Mouse (Mus musculus): ENCODE data around the gene Gcnt4.

The Gcnt4 gene

DNA sequence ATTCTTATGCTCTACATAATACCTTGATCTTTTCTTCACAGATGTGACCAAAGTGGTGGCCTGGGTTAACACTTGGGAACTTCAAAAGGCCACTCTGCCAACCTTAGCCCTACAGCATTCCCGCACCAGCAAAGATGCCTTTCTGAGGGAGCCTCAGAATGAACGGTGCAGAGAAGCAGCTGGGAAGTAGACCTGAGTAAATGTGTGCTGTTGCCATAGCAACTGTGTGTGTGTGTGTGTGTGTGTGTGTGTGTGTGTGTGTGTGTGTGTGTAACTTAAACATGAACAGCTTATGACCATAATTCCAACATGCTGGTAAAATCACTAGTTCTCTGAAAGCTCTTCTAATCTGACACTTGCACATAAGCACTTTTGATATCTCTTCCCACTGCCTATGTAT is 27.4 kb downstream of the Gcnt4 start:
- DNase-seq = no peak

DNA sequence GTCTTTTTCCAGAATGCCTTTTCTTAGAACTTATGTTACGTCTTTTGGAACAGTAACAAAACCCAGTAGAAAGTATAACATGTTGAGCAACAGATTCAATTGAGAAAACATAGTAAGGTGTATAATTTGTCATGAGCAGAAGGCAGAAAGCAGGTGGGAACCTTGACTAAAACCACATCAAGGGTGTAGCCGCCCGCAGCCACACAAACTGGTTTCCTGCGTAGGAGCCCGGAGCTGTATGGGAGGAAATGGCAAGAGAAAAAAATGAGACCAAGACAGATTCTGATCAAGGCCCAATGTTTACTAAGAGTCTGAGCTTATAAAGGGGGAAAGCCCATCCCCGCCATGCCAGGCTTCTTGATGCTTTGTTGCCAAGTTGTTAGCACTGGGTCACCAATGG is 32.0 kb downstream of the Gcnt4 start:
- DNase-seq = no peak

- DNase-seq = no peak
Observed at GRCm38 (mm10) chr13:96960019-96960418, 35.5 kb downstream of the Gcnt4 start.

DNA sequence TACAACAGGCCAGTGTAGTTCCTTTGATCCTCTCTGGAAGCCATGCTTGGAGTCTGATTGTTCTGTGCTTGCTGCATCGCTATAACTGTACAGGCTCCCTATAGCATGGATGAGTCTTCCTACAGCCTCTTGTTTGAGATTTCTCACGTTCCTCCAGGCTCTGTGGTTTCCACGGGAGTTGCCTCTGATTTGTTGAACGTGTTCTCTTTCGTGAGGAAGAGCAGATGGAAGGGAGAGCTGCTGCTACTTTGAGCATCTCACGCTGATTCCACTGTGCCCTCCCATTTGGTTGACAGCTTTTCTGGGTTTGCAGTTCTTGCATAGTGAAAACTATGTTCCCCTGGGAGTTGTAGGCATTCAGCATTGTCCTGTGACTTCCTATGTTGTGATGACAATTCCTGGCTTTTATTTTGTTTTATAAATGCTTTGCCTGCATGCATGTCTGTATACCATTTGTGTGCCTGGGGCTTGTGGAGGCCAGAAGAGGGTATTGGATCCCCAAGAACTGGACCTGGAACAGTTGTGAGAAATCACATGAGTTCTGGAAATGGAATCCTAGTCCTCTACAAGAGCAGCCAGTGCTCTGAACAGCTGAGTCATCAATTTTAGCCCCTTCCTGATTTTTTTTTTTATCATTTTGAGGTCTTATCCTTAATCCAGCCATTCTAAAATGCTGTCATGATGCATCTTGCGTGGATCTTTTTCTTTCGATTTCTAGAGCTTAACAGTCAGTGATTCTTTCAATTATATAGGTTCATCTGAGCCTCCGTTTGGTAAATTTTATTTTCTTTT is 37.1 kb downstream of the Gcnt4 start:
- DNase-seq = no peak

DNA sequence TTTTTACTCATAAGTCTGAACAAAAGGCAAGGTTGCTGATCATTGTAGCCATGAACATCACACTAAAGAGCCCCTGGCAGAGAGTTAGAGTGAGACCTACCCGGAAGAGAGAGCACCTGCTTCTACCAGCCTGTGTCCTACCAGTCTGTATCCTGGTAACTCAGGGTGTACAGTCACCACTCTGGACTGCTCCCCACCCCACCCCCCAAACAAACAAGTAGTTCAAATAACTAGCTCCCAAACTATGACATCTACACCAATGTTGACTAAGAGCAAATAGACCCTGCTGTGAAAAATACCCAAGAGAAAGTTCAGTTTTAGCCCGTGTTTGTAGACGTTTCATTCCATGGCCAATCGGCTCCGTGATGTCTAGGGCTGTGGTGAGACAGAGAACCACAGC is 38.3 kb downstream of the Gcnt4 start:
- no peak for DNase-seq

DNA sequence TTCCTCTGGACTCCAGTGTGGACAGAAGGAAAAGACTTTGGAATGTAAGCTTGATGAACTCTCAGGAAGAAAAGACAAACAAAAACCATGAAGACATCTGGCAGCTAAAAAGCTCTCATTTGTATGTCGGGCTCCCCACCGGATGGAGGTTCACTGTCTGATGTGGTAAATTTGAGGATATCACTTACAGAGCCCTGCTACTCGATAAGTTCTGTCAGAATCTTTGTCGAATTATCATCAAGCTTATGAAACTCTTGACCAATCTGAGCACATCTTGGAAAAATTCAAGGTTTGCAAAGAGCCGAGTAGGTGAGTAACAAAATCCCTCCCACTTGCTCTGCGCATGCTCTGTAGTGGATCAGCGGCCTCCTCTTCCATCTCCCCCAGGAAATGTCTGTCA is 40.5 kb downstream of the Gcnt4 start:
- DNase-seq = no peak

DNA sequence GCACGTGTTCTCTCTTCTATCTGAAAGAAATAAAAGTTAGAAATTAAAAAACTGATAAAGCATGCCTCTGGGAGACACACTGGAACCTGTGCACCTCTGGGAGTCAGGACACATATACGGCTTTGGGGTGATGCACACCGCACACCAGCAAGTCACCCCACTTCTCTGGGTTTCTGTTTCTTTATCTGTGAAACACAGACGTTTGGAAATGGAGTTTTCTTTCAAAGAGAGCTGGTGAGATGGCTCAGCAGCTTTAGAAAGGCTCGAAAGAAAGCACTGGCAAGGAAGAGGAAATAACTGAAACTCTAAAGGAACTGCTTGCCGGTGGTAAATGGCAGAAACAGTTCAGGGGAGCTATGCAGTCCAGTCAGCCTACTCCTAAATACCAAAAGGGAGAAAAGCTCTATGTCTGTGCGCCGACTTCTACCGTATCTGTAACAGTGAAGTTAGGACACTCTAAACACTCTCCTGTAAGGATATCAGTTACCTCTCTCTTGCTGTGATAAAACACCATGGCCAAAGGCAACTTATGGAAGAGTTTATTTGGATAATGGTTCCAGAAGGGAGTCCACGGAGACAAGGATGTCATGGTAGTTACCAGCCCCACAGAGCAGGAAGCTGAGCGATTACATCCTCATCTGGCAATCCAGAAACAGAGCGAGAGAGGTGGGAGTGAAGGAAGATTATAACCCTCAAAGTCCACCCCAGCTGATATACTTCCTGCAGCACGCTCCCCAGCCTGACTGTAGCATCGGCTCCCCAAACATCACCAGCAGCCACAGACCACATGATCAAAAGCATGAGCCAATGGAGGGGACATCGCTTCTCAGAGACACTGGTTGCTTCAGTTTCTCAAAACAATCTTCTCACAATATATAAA is 42.0 kb downstream of the Gcnt4 start:
- no peak for DNase-seq

DNA sequence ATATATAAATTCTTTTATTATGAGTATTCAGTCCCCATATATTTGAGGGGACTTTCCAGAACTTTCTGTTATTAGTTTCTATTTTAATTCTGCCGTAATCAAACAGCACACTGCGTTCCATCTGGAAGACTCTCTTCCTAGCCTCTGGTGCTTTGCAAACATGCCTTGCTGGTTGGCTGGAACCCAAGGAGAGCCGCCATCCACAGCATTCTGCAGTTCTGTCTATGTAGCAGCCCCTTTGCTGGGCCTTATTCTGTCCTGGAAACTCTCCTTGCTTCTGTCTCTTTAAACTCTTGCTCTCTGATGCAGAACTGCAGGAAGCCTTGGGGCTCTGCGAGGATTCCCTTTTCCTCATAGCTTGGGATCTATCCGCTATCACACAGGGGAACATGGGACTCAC is 42.6 kb downstream of the Gcnt4 start:
- DNase-seq = no peak

- DNase-seq = no peak
Observed at GRCm38 (mm10) chr13:96967822-96968221, 43.3 kb downstream of the Gcnt4 start.

DNA sequence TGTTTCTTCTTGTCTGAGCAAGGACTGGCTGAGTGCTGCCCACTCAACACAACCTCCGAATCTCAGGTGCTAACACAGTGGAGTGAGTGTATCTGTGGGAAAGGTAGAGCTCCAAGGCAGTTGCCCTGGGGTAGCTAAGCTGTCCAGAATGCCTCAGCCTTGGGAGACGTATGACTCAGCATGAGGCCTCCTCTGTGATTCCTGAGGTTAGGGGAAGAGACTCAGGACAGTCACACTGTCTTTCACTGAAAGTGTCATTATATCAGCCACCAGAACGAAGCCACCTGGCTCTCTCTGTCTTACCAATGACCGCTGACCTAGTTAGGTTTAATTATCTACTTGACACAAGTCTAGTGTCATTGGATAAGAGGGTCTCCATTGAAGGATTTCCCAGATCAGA is 46.6 kb downstream of the Gcnt4 start:
- no peak for DNase-seq

GRCm38 (mm10) chr13:96971861-96972282 is 47.4 kb downstream of the Gcnt4 start:
- no peak for DNase-seq

DNA sequence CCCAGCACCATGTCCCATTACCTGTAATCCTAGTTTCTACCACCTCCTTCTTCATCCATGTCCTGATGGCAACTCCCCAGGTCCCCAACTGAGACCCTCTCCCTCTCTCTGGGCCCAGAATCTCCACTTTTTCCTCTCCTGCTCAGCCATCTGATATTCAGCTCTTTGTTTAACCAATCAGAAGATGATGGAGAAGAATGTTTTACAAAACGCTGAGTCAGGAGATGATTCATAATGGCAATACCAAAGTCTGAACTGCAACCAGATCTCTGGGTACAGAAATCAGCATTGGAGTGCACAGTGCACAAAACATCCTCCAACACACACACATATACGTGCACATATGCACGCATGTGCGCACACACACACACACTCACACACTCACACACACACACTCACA is 48.8 kb downstream of the Gcnt4 start:
- DNase-seq = no peak

DNA sequence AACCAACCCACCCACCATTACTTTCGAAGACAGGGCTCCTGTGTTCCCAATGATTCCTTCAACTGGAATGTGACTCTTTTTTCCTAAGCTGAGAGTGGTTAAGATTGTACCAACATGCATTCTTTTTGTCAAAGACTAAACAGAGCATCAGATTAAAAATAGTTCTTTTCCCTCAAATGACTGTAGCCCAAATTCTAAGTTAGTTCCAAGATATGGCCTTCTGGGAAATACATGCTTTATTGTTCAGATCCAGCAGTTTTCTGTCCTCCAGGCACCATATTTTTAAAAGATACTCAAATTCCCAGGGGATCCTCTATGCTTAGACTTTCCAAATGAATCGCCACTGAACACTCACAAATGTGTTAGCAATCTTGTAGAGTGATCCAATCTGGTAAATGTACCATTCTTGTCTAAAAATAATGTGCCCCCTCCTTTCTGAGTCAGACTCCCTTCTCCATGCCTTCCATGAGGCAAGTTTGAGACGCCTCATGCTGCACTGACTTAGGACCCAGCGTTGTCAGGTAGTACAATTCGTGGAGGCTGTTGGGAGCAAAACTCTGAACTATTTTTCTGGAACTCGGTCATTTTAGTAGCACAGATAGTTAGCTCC is 52.6 kb downstream of the Gcnt4 start:
- no peak for DNase-seq

DNA sequence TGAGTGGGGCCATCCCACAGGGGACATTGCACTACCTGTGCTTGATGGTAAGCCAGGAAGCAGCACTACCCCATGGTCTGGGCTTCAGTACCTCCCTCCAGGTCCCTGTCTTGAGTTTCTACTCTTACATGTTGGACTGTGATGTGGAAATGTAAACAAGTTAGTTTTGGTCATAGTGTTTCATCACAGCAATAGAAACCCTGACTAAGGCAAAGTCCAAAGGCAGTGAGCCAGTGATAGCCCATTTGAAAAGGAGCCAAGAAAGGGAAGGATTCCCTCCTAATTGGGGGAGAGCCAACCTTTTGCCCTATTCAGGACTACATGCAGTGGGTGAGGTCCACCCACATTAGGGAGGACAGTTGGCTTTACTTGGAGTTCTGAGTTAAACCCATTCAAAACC is 56.1 kb downstream of the Gcnt4 start:
- no peak for DNase-seq

DNA sequence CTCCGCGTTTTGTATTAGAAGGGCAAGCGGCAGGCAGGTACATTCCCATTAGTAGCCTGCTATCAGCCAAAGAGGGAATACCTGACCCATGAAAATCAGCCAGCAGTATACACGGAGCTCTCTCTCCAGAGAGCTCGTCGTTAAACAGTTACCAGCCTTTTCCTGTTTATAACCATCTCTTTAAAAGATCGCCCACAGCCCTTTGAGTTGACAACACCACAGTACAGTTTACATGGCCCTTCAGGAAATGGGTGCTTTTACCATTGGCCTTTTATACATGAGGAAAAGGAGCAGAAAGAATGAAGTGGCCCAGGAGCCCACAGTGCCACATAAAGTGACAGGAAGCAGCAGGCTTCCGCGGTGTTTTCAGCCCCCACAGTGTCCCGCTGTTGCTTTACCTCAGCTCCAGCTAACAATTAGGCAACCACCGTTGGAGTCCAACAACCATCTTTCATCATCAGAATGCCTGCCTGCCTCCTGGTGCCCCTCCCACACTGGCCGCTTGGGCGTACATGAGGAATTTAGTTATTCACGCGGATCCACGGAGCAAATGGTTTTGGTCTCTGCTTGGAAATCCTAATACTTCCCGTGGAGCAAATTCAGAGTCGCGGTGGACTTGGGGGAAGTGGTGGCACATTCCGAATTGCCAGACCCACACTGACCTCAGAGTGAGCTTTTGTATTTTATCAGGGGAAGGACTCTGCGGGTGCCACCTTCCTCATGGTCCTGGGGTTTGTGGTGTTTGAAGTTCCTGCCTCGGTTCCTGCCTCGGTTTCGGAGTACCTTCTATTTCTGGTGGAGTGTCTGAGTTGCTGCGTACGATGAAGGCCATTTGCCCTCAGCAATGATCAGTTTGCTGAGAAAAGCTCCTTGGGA is 59.0 kb downstream of the Gcnt4 start:
- DNase-seq = no peak

- no peak for DNase-seq
Observed at GRCm38 (mm10) chr13:96984688-96985087, 60.2 kb downstream of the Gcnt4 start.

GRCm38 (mm10) chr13:96985599-96986275 is 61.2 kb downstream of the Gcnt4 start:
- no peak for DNase-seq

DNA sequence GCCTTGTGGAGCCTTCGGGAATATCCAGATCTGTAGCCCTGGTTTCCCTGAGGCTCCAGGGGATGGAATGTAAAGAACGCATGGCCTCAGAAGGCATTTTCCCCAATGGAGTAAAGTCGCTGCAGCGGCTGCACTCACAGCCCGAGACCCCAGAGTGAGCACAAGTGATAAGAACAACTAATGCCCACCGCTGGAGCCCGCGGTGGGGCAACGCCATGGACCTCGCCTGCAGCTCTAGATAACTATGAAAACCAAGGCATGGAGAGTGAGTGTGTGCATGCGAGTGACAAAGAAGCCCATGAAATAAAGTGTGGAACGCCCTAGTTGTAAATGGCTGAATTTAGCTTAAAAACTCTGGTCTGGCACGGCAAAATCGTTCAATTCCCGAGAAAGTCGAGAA is 64.6 kb downstream of the Gcnt4 start:
- DNase-seq = no peak

- no peak for DNase-seq
Observed at GRCm38 (mm10) chr13:96990045-96990444, 65.6 kb downstream of the Gcnt4 start.

GRCm38 (mm10) chr13:96990561-96991265 is 66.2 kb downstream of the Gcnt4 start:
- DNase-seq = no peak

DNA sequence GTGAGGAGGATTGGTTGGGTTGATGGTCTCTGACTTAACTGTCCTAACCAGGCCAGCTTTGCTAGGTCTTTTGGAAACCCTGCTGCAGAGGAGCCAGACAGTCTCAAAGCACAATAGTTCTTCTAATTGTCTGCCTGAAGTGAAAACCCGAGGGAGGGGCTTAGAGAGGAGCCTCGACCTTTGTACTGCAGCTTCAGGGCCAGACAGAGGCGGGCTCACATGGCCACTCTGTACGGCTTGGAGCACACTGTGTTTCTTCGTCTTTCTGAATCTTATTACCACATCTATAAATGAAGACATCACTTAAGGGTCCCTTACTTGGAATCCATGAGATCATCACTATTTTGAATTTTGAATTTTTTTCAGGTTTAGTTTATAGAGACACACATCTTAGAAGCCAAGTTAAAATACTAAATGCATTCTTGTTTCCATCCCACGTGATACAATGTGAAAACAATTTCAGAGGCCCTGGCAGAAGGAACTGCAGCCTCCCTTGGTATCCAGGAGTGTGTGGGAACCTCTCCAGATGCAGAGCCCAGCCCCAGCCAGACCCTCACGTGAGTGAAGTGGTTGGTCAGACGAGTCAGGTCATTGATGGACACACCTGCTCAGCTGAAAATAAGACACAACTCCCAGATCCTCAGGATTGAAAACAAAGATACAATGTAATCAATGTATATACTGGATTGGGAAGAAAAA is 69.0 kb downstream of the Gcnt4 start:
- no peak for DNase-seq
